Mouse (Mus musculus) kidney, embryonic 14.5 days (tissue): Measurements from ENCODE around the gene Rpia. TPM values are rescaled to one million over a fixed set of nuclear protein-coding genes. Genes with fewer than 3 reads are reported as not detected.

Experiments
- polyA plus RNA-seq: library from polyadenylated mRNA; unstranded; fragments of >200 nt; fragmentation: Nextera tagmentation; extraction: Ambion mirVana; gene quantifications from 2 replicates; pipeline ENCODE4 v1.2.1, GENCODE M21; 2014

Rpia gene
- polyA plus RNA-seq, 1 experiment from 2014 or later: 3.2 TPM

Other genes with a start within 250 kb of the Rpia start
- 5.2 and 9.8 TPM in 2 replicates for gene Eif2ak3, start 52.3 kb upstream of the Rpia start, polyA plus RNA-seq
- not detected in 2 replicates for gene Tex37, start 126.7 kb upstream of the Rpia start, polyA plus RNA-seq
- gene Foxi3, start 164.3 kb upstream of the Rpia start, polyA plus RNA-seq: not detected in 2 replicates